Mouse (Mus musculus) kidney, postnatal 4 days (tissue): ENCODE measurements around the gene Epb41.

ENCODE experiments used
- DNase-seq, 2 experiments: peaks; one replicate each; pipeline ENCODE4 v3.0.0; 2021; ENCODE audit warnings: mixed read lengths in 2 of 2

Gene Epb41

GRCm38 (mm10) chr4:131885376-131885775 lies 189.7 kb downstream of the Epb41 start:
- no peak for DNase-seq

- DNase-seq = no peak
These were observed 191.6 kb downstream of the Epb41 start for GRCm38 (mm10) chr4:131883571-131883970.

- no peak for DNase-seq
These were observed 193.8 kb downstream of the Epb41 start for GRCm38 (mm10) chr4:131881306-131881705.

GRCm38 (mm10) chr4:131879692-131880091 lies 195.4 kb downstream of the Epb41 start:
- no peak for DNase-seq

GRCm38 (mm10) chr4:131876836-131877235 lies 198.3 kb downstream of the Epb41 start:
- DNase-seq = no peak

- no peak for DNase-seq
These were observed 199.9 kb downstream of the Epb41 start for GRCm38 (mm10) chr4:131875242-131875641.

GRCm38 (mm10) chr4:131874567-131874966 lies 200.6 kb downstream of the Epb41 start:
- DNase-seq = no peak

- DNase-seq = no peak
These were observed 201.0 kb downstream of the Epb41 start for GRCm38 (mm10) chr4:131874169-131874536.
